Mouse (Mus musculus): Measurements from ENCODE around the gene Cyp1b1. TPM values are rescaled to one million over a fixed set of nuclear protein-coding genes. Genes with fewer than 3 reads are reported as not detected.

The Cyp1b1 gene
- 8.6 and 9.9 TPM in 2 replicates for polyA plus RNA-seq (2014; fragmentation: Nextera tagmentation; extraction: Ambion mirVana)

DNA sequence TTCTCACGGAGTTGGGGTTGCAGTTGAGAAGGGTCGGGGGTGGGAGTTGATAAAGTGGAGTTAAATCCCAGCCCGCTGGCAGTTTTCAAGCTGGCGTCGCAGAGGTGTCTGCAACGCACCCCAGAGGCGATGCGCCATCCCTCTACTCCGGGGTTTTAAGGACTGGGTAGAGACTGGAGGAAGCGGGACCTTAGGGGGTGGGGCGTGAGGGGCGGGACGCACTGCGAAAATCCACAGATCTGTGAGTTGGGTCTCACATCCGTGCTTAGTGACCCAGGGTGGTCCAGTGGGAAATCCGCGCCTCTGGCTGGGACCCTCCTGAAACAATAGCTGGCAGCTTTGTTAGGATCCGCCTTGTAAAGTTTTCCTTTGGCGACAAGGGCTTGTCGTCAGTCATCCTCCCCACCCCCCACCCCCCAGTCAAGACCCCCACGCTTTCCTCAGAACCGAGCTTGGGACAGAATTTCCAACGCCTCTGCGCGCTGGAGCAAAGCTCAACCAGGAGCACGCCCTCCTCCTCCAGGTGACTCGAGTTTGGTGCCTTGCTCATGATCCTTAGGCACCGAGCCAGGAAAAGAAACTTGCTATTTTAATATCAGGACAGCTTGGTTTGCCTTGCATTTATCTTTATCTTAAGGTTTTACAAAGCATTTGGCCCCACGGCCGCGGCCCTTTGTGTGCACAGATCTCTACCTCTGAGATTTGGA, at the start of gene Cyp1b1:
Cyp1b1 (minus strand) TSS at position 131 of the 707 bp plus-strand sequence.
- H3K36me3 ChIP-seq (ENCODE audit: control insufficient read depth, insufficient read depth, low read length), result no peaks in the 10 kb centered on the region
- under 1% methylated on average over 30 of the region's 31 CpGs for WGBS
- H3K4me1 ChIP-seq (ENCODE audit: control insufficient read depth, insufficient read depth, low read length), result peaks cover 22% of the 10 kb centered on the region
- no peak within 1 kb of the TSS; the same call in 1 of the 2 replicates for H3K27ac ChIP-seq (replicated peaks; ENCODE audit: low read depth, low read length)
- H3K4me2 ChIP-seq (ENCODE audit: low read depth, low read length), result peak within 1 kb of the TSS; percentile 88
- H3K9ac ChIP-seq (ENCODE audit: low read depth, low read length), result peak within 1 kb of the TSS; percentile 45
- H3K27me3 ChIP-seq (replicated peaks; ENCODE audit: control insufficient read depth, insufficient read depth, low read length), result peaks cover 49% of the 10 kb centered on the region
- no peaks in the 10 kb centered on the region for H3K9me3 ChIP-seq (ENCODE audit: control insufficient read depth, low read length)
- peak within 1 kb of the TSS; percentile 41 for H3K4me3 ChIP-seq (ENCODE audit: low read depth, low read length)
- ATAC-seq (ENCODE audit: low read depth) (peak; percentile 23; the same call in 1 of the 2 replicates), DNase-seq (ENCODE audit: low spot score) (no peak)

DNA sequence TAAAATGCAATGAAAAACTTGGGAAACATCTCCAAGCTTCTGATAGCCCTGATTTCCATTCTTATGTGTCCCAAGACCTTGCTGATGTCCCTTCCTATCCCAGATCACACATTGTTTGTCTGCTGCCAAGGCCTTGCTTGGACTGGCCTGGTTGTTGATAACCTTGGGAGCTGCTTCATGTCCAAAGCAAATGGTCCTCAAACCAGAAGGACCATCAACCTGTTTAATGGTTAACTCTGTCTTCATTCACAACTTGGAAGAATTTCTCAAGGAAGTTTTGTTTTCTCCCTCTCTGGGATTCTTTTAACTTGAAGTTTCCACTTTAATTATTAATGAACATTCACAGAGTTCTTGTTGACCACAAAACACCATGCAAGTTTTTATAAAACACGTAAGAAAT, 47.0 kb upstream of the Cyp1b1 start:
- no peak for DNase-seq (ENCODE audit: low spot score)
- no peak overlapping the region for H3K27ac ChIP-seq (replicated peaks; ENCODE audit: low read depth, low read length)
- H3K4me1 ChIP-seq (ENCODE audit: control insufficient read depth, insufficient read depth, low read length), result no peaks in the 10 kb centered on the region; the same call in 1 of the 2 replicates
- no peak overlapping the region for H3K9ac ChIP-seq (ENCODE audit: low read depth, low read length)
- H3K27me3 ChIP-seq (replicated peaks; ENCODE audit: control insufficient read depth, insufficient read depth, low read length), result no peaks in the 10 kb centered on the region
- H3K9me3 ChIP-seq (ENCODE audit: control insufficient read depth, low read length), result peaks cover 8% of the 10 kb centered on the region; the same call in 1 of the 2 replicates
- no peaks in the 10 kb centered on the region for H3K36me3 ChIP-seq (ENCODE audit: control insufficient read depth, insufficient read depth, low read length)
- 73% methylated on average over 1 of the region's 1 CpGs for WGBS
- no peak overlapping the region for H3K4me3 ChIP-seq (ENCODE audit: low read depth, low read length)
- no peak overlapping the region for H3K4me2 ChIP-seq (ENCODE audit: low read depth, low read length)
- ATAC-seq (ENCODE audit: low read depth), result no peak

DNA sequence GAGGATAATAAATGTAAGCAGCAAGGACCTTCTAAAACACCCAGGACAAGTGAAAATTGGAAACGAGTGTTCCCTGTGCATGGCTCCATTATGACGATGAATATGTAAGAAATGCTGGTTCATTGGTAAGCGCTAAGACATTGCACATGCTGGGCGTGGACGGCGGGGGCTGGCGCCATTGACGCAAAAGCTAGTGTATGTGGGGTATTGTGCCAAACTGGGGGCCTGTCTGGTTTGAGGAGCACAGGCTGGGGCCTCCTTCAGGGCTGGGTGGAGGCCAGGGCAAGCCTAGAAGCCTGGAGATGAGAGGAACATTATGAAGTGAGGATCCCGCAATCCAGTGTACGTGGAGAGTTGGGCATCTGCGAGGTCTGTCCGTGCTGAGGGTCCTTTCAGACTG, 39.0 kb upstream of the Cyp1b1 start:
- Histone ChIP-seq H3K4me1 (ENCODE audit: control insufficient read depth, insufficient read depth, low read length) (0 out of 2 replicates have a peak, but pooled peaks cover 4% of the 10 kb centered on the region), H3K4me3 (ENCODE audit: low read depth, low read length) (no peak overlapping the region), H3K36me3 (ENCODE audit: control insufficient read depth, insufficient read depth, low read length) (no peaks in the 10 kb centered on the region), H3K27ac (replicated peaks; ENCODE audit: low read depth, low read length) (no peak overlapping the region; the same call in 1 of the 2 replicates), H3K9ac (ENCODE audit: low read depth, low read length) (no peak overlapping the region), H3K27me3 (replicated peaks; ENCODE audit: control insufficient read depth, insufficient read depth, low read length) (no peaks in the 10 kb centered on the region), H3K4me2 (ENCODE audit: low read depth, low read length) (no peak overlapping the region), H3K9me3 (ENCODE audit: control insufficient read depth, low read length) (no peaks in the 10 kb centered on the region)
- WGBS, result 94% methylated on average over 12 of the region's 12 CpGs
- DNase-seq (ENCODE audit: low spot score) (no peak), ATAC-seq (ENCODE audit: low read depth) (0 out of 2 replicates have a peak, but pooled peaks have one; percentile 47)

DNA sequence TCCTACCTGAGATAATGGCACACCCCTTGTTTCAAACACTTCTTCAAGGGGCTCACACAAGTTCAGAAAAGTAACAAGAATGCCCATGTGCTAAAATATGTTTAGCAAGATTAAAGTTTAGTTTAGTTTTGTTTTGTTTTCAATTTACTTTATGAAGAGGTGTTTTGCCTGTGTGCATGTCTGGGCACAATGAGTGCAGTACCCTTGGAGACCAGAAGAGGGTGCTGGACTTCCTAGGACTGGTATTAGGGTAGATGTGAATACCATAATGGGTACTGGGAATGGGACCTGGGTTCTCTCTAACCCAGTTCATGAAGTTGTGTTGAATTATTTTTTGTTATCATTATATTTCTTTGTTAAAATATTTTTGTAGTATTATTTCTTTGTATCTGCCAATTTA, 38.0 kb upstream of the Cyp1b1 start:
- Histone ChIP-seq H3K4me2 (ENCODE audit: low read depth, low read length) (no peak overlapping the region), H3K9ac (ENCODE audit: low read depth, low read length) (no peak overlapping the region), H3K9me3 (ENCODE audit: control insufficient read depth, low read length) (peaks cover 3% of the 10 kb centered on the region; the same call in 1 of the 2 replicates), H3K36me3 (ENCODE audit: control insufficient read depth, insufficient read depth, low read length) (no peaks in the 10 kb centered on the region), H3K27me3 (replicated peaks; ENCODE audit: control insufficient read depth, insufficient read depth, low read length) (no peaks in the 10 kb centered on the region), H3K4me3 (ENCODE audit: low read depth, low read length) (no peak overlapping the region), H3K27ac (replicated peaks; ENCODE audit: low read depth, low read length) (no peak overlapping the region), H3K4me1 (ENCODE audit: control insufficient read depth, insufficient read depth, low read length) (0 out of 2 replicates have a peak, but pooled peaks cover 4% of the 10 kb centered on the region)
- DNase-seq (ENCODE audit: low spot score) (no peak), ATAC-seq (ENCODE audit: low read depth) (no peak)

DNA sequence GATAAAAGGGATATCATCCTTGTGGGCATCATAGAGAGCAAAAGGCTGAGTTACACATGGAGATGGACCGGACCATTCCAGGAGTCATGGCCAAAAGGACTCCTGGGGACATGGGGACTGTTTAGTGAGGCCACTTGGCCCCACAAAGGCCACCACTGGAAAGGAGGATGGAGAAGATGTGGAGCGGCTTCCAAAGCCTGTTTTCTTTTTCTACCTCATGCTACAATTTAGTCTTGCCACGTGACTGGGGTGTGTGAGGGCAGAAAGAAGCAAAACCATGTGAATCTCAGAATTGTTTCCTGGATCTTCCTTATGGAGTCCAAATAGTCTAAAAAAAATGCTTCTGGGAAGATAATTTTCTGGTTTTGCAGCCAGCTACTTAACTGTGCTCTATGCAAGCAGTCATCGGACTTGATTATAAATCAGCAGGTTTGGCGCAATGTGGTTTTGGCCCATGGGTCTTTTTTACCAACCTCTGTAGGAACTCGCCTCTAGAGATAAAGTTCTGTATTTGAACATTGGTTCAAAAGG, 36.9 kb upstream of the Cyp1b1 start:
- ATAC-seq (ENCODE audit: low read depth) (no peak), DNase-seq (ENCODE audit: low spot score) (no peak)
- H3K27ac ChIP-seq (replicated peaks; ENCODE audit: low read depth, low read length), result no peak overlapping the region
- H3K9me3 ChIP-seq (ENCODE audit: control insufficient read depth, low read length), result peaks cover 8% of the 10 kb centered on the region
- no peak overlapping the region for H3K9ac ChIP-seq (ENCODE audit: low read depth, low read length)
- H3K36me3 ChIP-seq (ENCODE audit: control insufficient read depth, insufficient read depth, low read length), result no peaks in the 10 kb centered on the region
- no peaks in the 10 kb centered on the region for H3K27me3 ChIP-seq (replicated peaks; ENCODE audit: control insufficient read depth, insufficient read depth, low read length)
- 80% methylated on average over 6 of the region's 6 CpGs for WGBS
- H3K4me3 ChIP-seq (ENCODE audit: low read depth, low read length), result no peak overlapping the region
- 0 out of 2 replicates have a peak, but pooled peaks cover 4% of the 10 kb centered on the region for H3K4me1 ChIP-seq (ENCODE audit: control insufficient read depth, insufficient read depth, low read length)
- H3K4me2 ChIP-seq (ENCODE audit: low read depth, low read length), result no peak overlapping the region

DNA sequence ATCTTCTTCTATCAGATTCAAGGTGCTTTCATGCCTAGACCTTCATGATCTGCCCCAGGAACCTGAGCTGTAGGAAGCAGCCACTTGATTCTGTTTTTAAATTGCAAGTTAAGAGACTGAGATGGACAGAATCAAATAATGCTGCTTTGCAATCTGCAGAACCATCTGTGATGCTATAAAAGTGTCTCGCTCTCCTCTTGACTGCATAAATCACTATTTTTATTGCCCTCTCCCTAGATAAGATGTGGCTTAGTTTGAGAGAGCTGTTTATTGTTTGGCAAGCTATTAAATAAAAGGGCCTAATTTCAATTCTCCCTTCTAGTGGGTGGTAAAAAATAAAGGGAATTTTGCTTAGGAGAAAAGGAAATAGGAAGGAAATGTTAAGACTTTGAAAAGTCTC, 34.8 kb upstream of the Cyp1b1 start:
- Histone ChIP-seq H3K36me3 (ENCODE audit: control insufficient read depth, insufficient read depth, low read length) (no peaks in the 10 kb centered on the region), H3K27ac (replicated peaks; ENCODE audit: low read depth, low read length) (no peak overlapping the region), H3K27me3 (replicated peaks; ENCODE audit: control insufficient read depth, insufficient read depth, low read length) (no peaks in the 10 kb centered on the region), H3K4me2 (ENCODE audit: low read depth, low read length) (no peak overlapping the region), H3K4me1 (ENCODE audit: control insufficient read depth, insufficient read depth, low read length) (peaks cover 4% of the 10 kb centered on the region; the same call in 1 of the 2 replicates), H3K9me3 (ENCODE audit: control insufficient read depth, low read length) (peaks cover 8% of the 10 kb centered on the region), H3K9ac (ENCODE audit: low read depth, low read length) (no peak overlapping the region), H3K4me3 (ENCODE audit: low read depth, low read length) (no peak overlapping the region)
- WGBS, result 96% methylated on average over 1 of the region's 1 CpGs
- ATAC-seq (ENCODE audit: low read depth) (no peak), DNase-seq (ENCODE audit: low spot score) (no peak)

DNA sequence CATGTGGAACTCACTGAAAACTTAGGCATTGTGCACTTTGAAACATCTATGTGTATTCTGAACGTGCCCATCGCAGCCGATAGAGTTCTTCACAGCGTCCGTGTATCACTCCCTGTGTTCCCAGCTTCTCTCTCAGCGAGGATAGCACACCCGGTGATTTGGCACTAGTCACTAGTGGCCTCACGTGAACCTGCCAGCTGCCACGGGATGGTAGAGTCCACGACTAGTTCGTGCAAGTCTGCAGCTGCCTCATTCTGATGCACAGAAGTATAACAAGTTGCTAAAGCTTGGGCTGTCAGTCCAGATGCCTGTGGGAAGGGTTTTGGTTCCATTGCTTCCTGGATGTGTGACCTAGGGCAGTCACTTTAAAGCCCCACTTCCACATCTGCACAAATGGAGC, 32.1 kb upstream of the Cyp1b1 start:
- Histone ChIP-seq H3K9me3 (ENCODE audit: control insufficient read depth, low read length) (peaks cover 8% of the 10 kb centered on the region), H3K4me3 (ENCODE audit: low read depth, low read length) (no peak overlapping the region), H3K4me1 (ENCODE audit: control insufficient read depth, insufficient read depth, low read length) (no peaks in the 10 kb centered on the region; the same call in 1 of the 2 replicates), H3K9ac (ENCODE audit: low read depth, low read length) (no peak overlapping the region), H3K36me3 (ENCODE audit: control insufficient read depth, insufficient read depth, low read length) (no peaks in the 10 kb centered on the region), H3K4me2 (ENCODE audit: low read depth, low read length) (no peak overlapping the region), H3K27ac (replicated peaks; ENCODE audit: low read depth, low read length) (no peak overlapping the region), H3K27me3 (replicated peaks; ENCODE audit: control insufficient read depth, insufficient read depth, low read length) (no peaks in the 10 kb centered on the region)
- no peak for DNase-seq (ENCODE audit: low spot score)
- ATAC-seq (ENCODE audit: low read depth), result no peak
- 85% methylated on average over 11 of the region's 11 CpGs for WGBS

DNA sequence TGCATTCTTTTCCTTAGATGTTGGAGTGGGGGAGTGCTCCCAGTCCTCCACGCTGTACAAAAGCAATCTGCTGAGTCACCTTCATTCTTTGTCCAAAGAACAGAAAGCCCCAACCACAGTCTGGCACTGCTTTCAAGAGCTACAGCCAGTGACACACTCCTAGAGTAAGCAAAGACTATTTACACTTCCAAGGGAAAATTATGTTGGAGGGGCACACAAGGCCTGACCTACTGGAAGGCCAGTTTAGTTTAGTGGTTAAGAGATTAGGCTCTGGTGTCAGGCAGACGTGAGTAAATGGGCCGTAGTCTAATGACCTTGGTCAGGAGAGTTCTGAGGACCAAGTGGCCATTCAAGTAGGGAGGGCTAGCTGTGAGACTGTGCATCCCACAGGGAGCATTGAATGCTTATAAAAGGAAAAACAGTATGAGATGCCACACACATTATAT, 31.3 kb upstream of the Cyp1b1 start:
- ATAC-seq (ENCODE audit: low read depth), result peak; percentile 37; the same call in 1 of the 2 replicates
- no peak for DNase-seq (ENCODE audit: low spot score)

More for the DNA sequence above, 31.3 kb upstream of the Cyp1b1 start:
- WGBS, result 37% methylated on average over 3 of the region's 3 CpGs
- H3K4me3 ChIP-seq (ENCODE audit: low read depth, low read length), result no peak overlapping the region
- no peaks in the 10 kb centered on the region for H3K27me3 ChIP-seq (replicated peaks; ENCODE audit: control insufficient read depth, insufficient read depth, low read length)
- H3K9ac ChIP-seq (ENCODE audit: low read depth, low read length), result no peak overlapping the region
- no peak overlapping the region for H3K4me2 ChIP-seq (ENCODE audit: low read depth, low read length)
- H3K27ac ChIP-seq (replicated peaks; ENCODE audit: low read depth, low read length), result no peak overlapping the region
- no peaks in the 10 kb centered on the region for H3K36me3 ChIP-seq (ENCODE audit: control insufficient read depth, insufficient read depth, low read length)
- H3K9me3 ChIP-seq (ENCODE audit: control insufficient read depth, low read length), result peaks cover 8% of the 10 kb centered on the region
- no peaks in the 10 kb centered on the region; the same call in 1 of the 2 replicates for H3K4me1 ChIP-seq (ENCODE audit: control insufficient read depth, insufficient read depth, low read length)

All from embryonic facial prominence, embryonic 14.5 days (tissue).